Mouse (Mus musculus) ES-Bruce4 (cell line): ENCODE measurements around the gene Kctd2.

Experiments
- CTCF ChIP-seq: IDR thresholded peaks from one replicate; pipeline ENCODE4 v1.8.1; 2011; ENCODE audit warnings: low read depth, low read length
- EP300 ChIP-seq: IDR thresholded peaks from 2 replicates; pipeline ENCODE4 v1.6.1; 2011; ENCODE audit warnings: low read depth, low read length; ENCODE audit not compliant: insufficient read depth
- POLR2A ChIP-seq: IDR thresholded peaks from one replicate; pipeline ENCODE4 v1.8.1; 2011; ENCODE audit warnings: low read length; ENCODE audit not compliant: insufficient read depth

GRCm38 (mm10) chr11:115421328-115421727, 1.4 kb downstream of the Kctd2 start:
- TF ChIP-seq CTCF (no peak), EP300 (no peak), POLR2A (no peak)
